In genomic region chr3:152265351-152266035, GRCm38 (mm10) we compare ENCODE assay signal across 7 mouse cellular contexts. TPM values are rescaled to one million over a fixed set of nuclear protein-coding genes. Genes with fewer than 3 reads are reported as not detected.
A peak's percentile ranks its signal among the peaks of the same experiment; 100 is the strongest.
DNase-seq lines count a peak whose midpoint lies in the region; ATAC-seq and TF ChIP-seq lines count a peak whose summit lies in the region.

No protein-coding gene starts in this region.

- in situ Hi-C loops in Patski (cut with MboI; ENCODE audit: low pct_unique_long_range_greater_than_20kb), result no loop called here

- intact Hi-C loops in gastrocnemius, adult 2 months (cut with DNase I), result loop anchor here (1.0 kb wide), 1 partner anchor 43 kb away; no protein-coding TSS in a partner anchor

- H3K9ac ChIP-seq in hindbrain, embryonic 13.5 days, result peak overlapping the region; percentile 76
- peak overlapping the region; percentile 72 for H3K9ac ChIP-seq in limb, embryonic 11.5 days (ENCODE audit: low read length)

- WGBS in hindbrain, embryonic 13.5 days, result under 1% methylated on average over 39 of the region's 63 CpGs
- under 1% methylated on average over 55 of the region's 63 CpGs for WGBS in limb, embryonic 11.5 days
- 1% methylated on average over 63 of the region's 63 CpGs for WGBS in midbrain, embryonic 10.5 days
- whole genome bisulfite sequencing in small intestine, adult 2 months, result 2% methylated on average over 63 of the region's 63 CpGs

- H3K4me2 ChIP-seq in hindbrain, embryonic 13.5 days, result peak overlapping the region; percentile 99
- H3K4me2 ChIP-seq in limb, embryonic 11.5 days (ENCODE audit: low read depth, severe bottlenecking), result peak overlapping the region; percentile 95

- ATAC-seq in Patski, result peak; percentile 85
- ATAC-seq in hindbrain, embryonic 13.5 days (ENCODE audit: low FRiP score), result peak; percentile 80
- peak; percentile 90 for ATAC-seq in limb, embryonic 11.5 days (ENCODE audit: insufficient number of reproducible peaks, low FRiP score, low TSS enrichment, low read depth)

- TF ChIP-seq CTCF in Patski (IDR thresholded peaks at IDR 0.05), result no peak
- no peak for TF ChIP-seq CTCF in gastrocnemius, adult 2 months (IDR thresholded peaks at IDR 0.05)
- TF ChIP-seq CTCF in small intestine, adult 2 months (IDR thresholded peaks at IDR 0.05; ENCODE audit: extremely low read depth, insufficient read length, insufficient replicate concordance, low read depth, low read length), result no peak

- no peaks in the 10 kb centered on the region for H3K36me3 ChIP-seq in hindbrain, embryonic 13.5 days
- no peaks in the 10 kb centered on the region for H3K36me3 ChIP-seq in limb, embryonic 11.5 days (ENCODE audit: control insufficient read depth, insufficient read depth, low read length)
- no peaks in the 10 kb centered on the region for H3K36me3 ChIP-seq in midbrain, embryonic 10.5 days
- H3K36me3 ChIP-seq in small intestine, adult 2 months (ENCODE audit: control insufficient read depth, insufficient read depth, low read length), result no peaks in the 10 kb centered on the region

- H3K9me3 ChIP-seq in hindbrain, embryonic 13.5 days, result no peaks in the 10 kb centered on the region
- H3K9me3 ChIP-seq in limb, embryonic 11.5 days (ENCODE audit: control insufficient read depth, low read length), result no peaks in the 10 kb centered on the region
- no peaks in the 10 kb centered on the region for H3K9me3 ChIP-seq in midbrain, embryonic 10.5 days (replicated peaks)

- DNase-seq in Patski (ENCODE audit: low read depth, low spot score), result no peak
- DNase-seq in cerebellum, adult 9-11 months, result peak; percentile 14
- DNase-seq in gastrocnemius, adult 2 months, result peak; percentile 94
- peak; percentile 84 for DNase-seq in limb, embryonic 11.5 days (ENCODE audit: low spot score)
- peak; percentile 80 for DNase-seq in midbrain, embryonic 10.5 days (ENCODE audit: low spot score)

- H3K4me1 ChIP-seq in hindbrain, embryonic 13.5 days (replicated peaks), result peaks cover 26% of the 10 kb centered on the region
- H3K4me1 ChIP-seq in limb, embryonic 11.5 days (ENCODE audit: control insufficient read depth, insufficient read depth, low read length), result 0 out of 2 replicates have a peak, but pooled peaks cover 6% of the 10 kb centered on the region
- H3K4me1 ChIP-seq in midbrain, embryonic 10.5 days, result peaks cover 42% of the 10 kb centered on the region
- H3K4me1 ChIP-seq in small intestine, adult 2 months (ENCODE audit: control insufficient read depth, insufficient read depth, insufficient read length, low read length), result peaks cover 8% of the 10 kb centered on the region

- H3K27ac ChIP-seq in gastrocnemius, adult 2 months, result peak overlapping the region; percentile 96
- no peak overlapping the region for H3K27ac ChIP-seq in hindbrain, embryonic 13.5 days
- H3K27ac ChIP-seq in limb, embryonic 11.5 days (replicated peaks; ENCODE audit: low read depth, low read length), result peak overlapping the region; percentile 0; the same call in 1 of the 2 replicates
- peak overlapping the region; percentile 86 for H3K27ac ChIP-seq in midbrain, embryonic 10.5 days (replicated peaks)
- peak overlapping the region; percentile 48 for H3K27ac ChIP-seq in small intestine, adult 2 months (ENCODE audit: insufficient read depth, low read depth, low read length)

- peak overlapping the region; percentile 94 for H3K4me3 ChIP-seq in gastrocnemius, adult 2 months
- peak overlapping the region; percentile 55 for H3K4me3 ChIP-seq in hindbrain, embryonic 13.5 days
- H3K4me3 ChIP-seq in limb, embryonic 11.5 days (ENCODE audit: low read depth, low read length), result peak overlapping the region; percentile 41
- peak overlapping the region; percentile 70 for H3K4me3 ChIP-seq in midbrain, embryonic 10.5 days
- H3K4me3 ChIP-seq in small intestine, adult 2 months (ENCODE audit: low read depth, low read length), result peak overlapping the region; percentile 72

- CTCF ChIA-PET in Patski (lab: Charles Lee), result interaction anchor here (1.1 to 2.4 kb wide), 5 partner anchors 13 to 155 kb away, joined by 3 to 14 read pairs (median 4); no protein-coding TSS in a partner anchor

- TF ChIP-seq POLR2A in small intestine, adult 2 months (IDR thresholded peaks at IDR 0.05; ENCODE audit: low read depth, low read length), result 0 out of 2 replicates have a peak, but pooled peaks have one; percentile 8

- POLR2A ChIA-PET in Patski (lab: Charles Lee), result no interaction called here

- H3K27me3 ChIP-seq in Patski, result no peaks in the 10 kb centered on the region
- peaks cover 55% of the 10 kb centered on the region for H3K27me3 ChIP-seq in hindbrain, embryonic 13.5 days
- H3K27me3 ChIP-seq in limb, embryonic 11.5 days (ENCODE audit: control insufficient read depth, insufficient read depth, low read length), result peaks cover 6% of the 10 kb centered on the region; the same call in 1 of the 2 replicates
- peaks cover 72% of the 10 kb centered on the region for H3K27me3 ChIP-seq in midbrain, embryonic 10.5 days (ENCODE audit: low read depth, poor library complexity, severe bottlenecking)
- peaks cover 4% of the 10 kb centered on the region; the same call in 1 of the 2 replicates for H3K27me3 ChIP-seq in small intestine, adult 2 months (ENCODE audit: control insufficient read depth, insufficient read depth, low read length)

RNA-seq across cellular contexts. Expression of gene Nexn, which starts 0.7 kb away (rescaled TPM):
- polyA plus RNA-seq in Patski (2021), result 20.6 TPM
- 100 to 1,000 TPM; 349 to 495 TPM for total RNA-seq in gastrocnemius, adult 2 months (2021)
- polyA plus RNA-seq in hindbrain, embryonic 13.5 days (2015; fragmentation: Nextera tagmentation; extraction: Ambion mirVana), result 3.1 and 3.8 TPM in 2 replicates
- 8.7 and 9.1 TPM in 2 replicates for polyA plus RNA-seq in limb, embryonic 11.5 days (2014; fragmentation: Nextera tagmentation; extraction: Ambion mirVana)
- 3.0 and 4.5 TPM in 2 replicates for polyA plus RNA-seq in midbrain, embryonic 10.5 days (2016; fragmentation: Nextera tagmentation; extraction: Ambion mirVana)
- polyA plus RNA-seq in small intestine, adult 2 months (2012; rRNA removed), result 0.05 TPM in 1 of 2 replicates, not detected in the other

RNA-seq across cellular contexts. Expression of gene Fubp1, which starts 55.3 kb away (rescaled TPM):
- polyA plus RNA-seq in Patski (2021), result 102 TPM
- total RNA-seq in gastrocnemius, adult 2 months (2021), result 10 to 100 TPM; 30.1 to 36.8 TPM
- 297 and 299 TPM in 2 replicates for polyA plus RNA-seq in hindbrain, embryonic 13.5 days (2015; fragmentation: Nextera tagmentation; extraction: Ambion mirVana)
- polyA plus RNA-seq in limb, embryonic 11.5 days (2014; fragmentation: Nextera tagmentation; extraction: Ambion mirVana), result 452 and 482 TPM in 2 replicates
- polyA plus RNA-seq in midbrain, embryonic 10.5 days (2016; fragmentation: Nextera tagmentation; extraction: Ambion mirVana), result 411 and 422 TPM in 2 replicates
- polyA plus RNA-seq in small intestine, adult 2 months (2012; rRNA removed), result 9.3 and 18.4 TPM in 2 replicates

RNA-seq across cellular contexts. Expression of gene Dnajb4, which starts 55.4 kb away (rescaled TPM):
- 85.0 TPM for polyA plus RNA-seq in Patski (2021)
- total RNA-seq in gastrocnemius, adult 2 months (2021), result 10 to 100 TPM; 45.5 to 85.8 TPM
- 37.0 and 37.5 TPM in 2 replicates for polyA plus RNA-seq in hindbrain, embryonic 13.5 days (2015; fragmentation: Nextera tagmentation; extraction: Ambion mirVana)
- 32.4 and 33.2 TPM in 2 replicates for polyA plus RNA-seq in limb, embryonic 11.5 days (2014; fragmentation: Nextera tagmentation; extraction: Ambion mirVana)
- 20.1 and 22.6 TPM in 2 replicates for polyA plus RNA-seq in midbrain, embryonic 10.5 days (2016; fragmentation: Nextera tagmentation; extraction: Ambion mirVana)
- polyA plus RNA-seq in small intestine, adult 2 months (2012; rRNA removed), result 0.48 and 1.4 TPM in 2 replicates

Comparison
In these comparisons a context has a peak if more than half of its experiments do, and no peak if none do; other contexts are left out.
1. H3K4me3 ChIP-seq: peak in every context shown above with its lines; median percentile 94 in gastrocnemius, adult 2 months; 72 in small intestine, adult 2 months; 70 in midbrain, embryonic 10.5 days; 55 in hindbrain, embryonic 13.5 days; 41 in limb, embryonic 11.5 days.